Mouse (Mus musculus) CH12.LX (cell line): ENCODE results near the gene Ints2.

Source experiments
- CTCF ChIP-seq, 2 experiments: IDR thresholded peaks in 1 of 2; conservative IDR thresholded peaks in 1 of 2; 2 replicates each; pipeline ENCODE4 v1.5.1; 2011 to 2012; ENCODE audit warnings: low read depth in 2 of 2, low read length in 2 of 2, improper control_type of control experiment in 1 of 2, inconsistent platforms in 1 of 2, mild to moderate bottlenecking in 1 of 2, moderate library complexity in 1 of 2
- EP300 ChIP-seq: IDR thresholded peaks from 2 replicates; pipeline ENCODE4 v1.6.1; 2011; ENCODE audit warnings: low read length, improper control_type of control experiment
- GABPA ChIP-seq: IDR thresholded peaks from 2 replicates; pipeline ENCODE4 v1.6.1; 2012; ENCODE audit warnings: low read depth, low read length, improper control_type of control experiment, inconsistent platforms; ENCODE audit not compliant: insufficient replicate concordance
- HCFC1 ChIP-seq: IDR thresholded peaks from 2 replicates; pipeline ENCODE4 v1.6.1; 2012; ENCODE audit warnings: low read depth, mild to moderate bottlenecking, inconsistent platforms, low read length, improper control_type of control experiment
- MAFK ChIP-seq: IDR thresholded peaks from 2 replicates; pipeline ENCODE4 v1.6.1; 2011; ENCODE audit warnings: low read length, improper control_type of control experiment; ENCODE audit not compliant: insufficient replicate concordance
- MAZ ChIP-seq: IDR thresholded peaks from 2 replicates; pipeline ENCODE4 v1.6.1; 2012; ENCODE audit warnings: low read depth, mild to moderate bottlenecking, inconsistent platforms, low read length, improper control_type of control experiment, moderate library complexity
- NRF1 ChIP-seq: IDR thresholded peaks from 2 replicates; pipeline ENCODE4 v1.6.1; 2014; ENCODE audit warnings: low read depth, mild to moderate bottlenecking, inconsistent platforms, low read length, improper control_type of control experiment, moderate library complexity
- POLR2A ChIP-seq: IDR thresholded peaks from 2 replicates; pipeline ENCODE4 v1.6.1; 2011; ENCODE audit warnings: low read depth, mild to moderate bottlenecking, improper control_type of control experiment, low read length
- RAD21 ChIP-seq: IDR thresholded peaks from 2 replicates; pipeline ENCODE4 v1.6.1; 2011; ENCODE audit warnings: low read depth, mild to moderate bottlenecking, low read length, improper control_type of control experiment, moderate library complexity
- SIN3A ChIP-seq: IDR thresholded peaks from 2 replicates; pipeline ENCODE4 v1.6.1; 2012; ENCODE audit warnings: low read length, improper control_type of control experiment, inconsistent platforms
- TCF12 ChIP-seq: IDR thresholded peaks from 2 replicates; pipeline ENCODE4 v1.6.1; 2014; ENCODE audit warnings: low read depth, mild to moderate bottlenecking, inconsistent platforms, low read length, improper control_type of control experiment
- UBTF ChIP-seq: IDR thresholded peaks from 2 replicates; pipeline ENCODE4 v1.6.1; 2012; ENCODE audit warnings: low read depth, mild to moderate bottlenecking, inconsistent platforms, low read length, improper control_type of control experiment, moderate library complexity
- ZNF384 ChIP-seq: IDR thresholded peaks from 2 replicates; pipeline ENCODE4 v1.6.1; 2012; ENCODE audit warnings: low read depth, low read length, improper control_type of control experiment, inconsistent platforms

- TF ChIP-seq CTCF (conservative IDR thresholded peaks at IDR 0.05 in 1 of 2, IDR thresholded peaks at IDR 0.05 in 1 of 2; ENCODE audit: low read depth in 2 of 2, low read length in 2 of 2) (no peak), ZNF384 (no peak), SIN3A (no peak), HCFC1 (no peak), GABPA (no peak), EP300 (no peak), MAZ (no peak), POLR2A (no peak), UBTF (no peak), TCF12 (no peak), NRF1 (no peak), RAD21 (no peak), MAFK (no peak)
These were observed 48.3 kb downstream of the Ints2 start for GRCm38 (mm10) chr11:86209123-86209522.
